Mouse (Mus musculus) embryonic facial prominence, embryonic 11.5 days (tissue): ENCODE measurements around the gene Tspyl3. TPM values are rescaled to one million over a fixed set of nuclear protein-coding genes. Genes with fewer than 3 reads are reported as not detected.

Experiments used
- ATAC-seq: fragments of 200-750 bp; cut with Nextera tagmentation; replicated peaks from 2 replicates; pipeline ENCODE4 v1.8.0; 2017; ENCODE audit warnings: low read depth; ENCODE audit not compliant: insufficient number of reproducible peaks, low FRiP score, low TSS enrichment
- DNase-seq: peaks from one replicate; pipeline ENCODE4 v3.0.0-alpha.2; 2015; ENCODE audit warnings: low spot score
- H3K27ac ChIP-seq: fragments of 300-500 bp; sonication (generic); replicated peaks from 2 replicates; pipeline ENCODE4 v1.5.1; 2014; ENCODE audit warnings: mild to moderate bottlenecking, low read depth, low read length, control low read depth
- H3K27me3 ChIP-seq: fragments of 300-500 bp; sonication (generic); 2 replicates; pipeline ENCODE4 v1.6.1; 2014; ENCODE audit warnings: mild to moderate bottlenecking, low read length, moderate library complexity, mixed read lengths; ENCODE audit not compliant: control insufficient read depth, insufficient read depth
- H3K36me3 ChIP-seq: fragments of 300-500 bp; sonication (generic); replicated peaks from 2 replicates; pipeline ENCODE4 v1.6.1; 2014; ENCODE audit warnings: low read depth, mild to moderate bottlenecking, low read length, moderate library complexity, mixed read lengths; ENCODE audit not compliant: control insufficient read depth, insufficient read depth
- H3K4me1 ChIP-seq: fragments of 300-500 bp; sonication (generic); 2 replicates; pipeline ENCODE4 v1.6.1; 2014; ENCODE audit warnings: low read length, mixed read lengths; ENCODE audit not compliant: control insufficient read depth, insufficient read depth
- H3K4me2 ChIP-seq: fragments of 300-500 bp; sonication (generic); 2 replicates; pipeline ENCODE4 v1.6.1; 2014; ENCODE audit warnings: low read depth, mild to moderate bottlenecking, control low read depth, low read length, moderate library complexity
- H3K4me3 ChIP-seq: fragments of 300-500 bp; sonication (generic); 2 replicates; pipeline ENCODE4 v1.5.1; 2014; ENCODE audit warnings: low read depth, low read length, control low read depth
- H3K9ac ChIP-seq: fragments of 300-500 bp; sonication (generic); replicated peaks from 2 replicates; pipeline ENCODE4 v1.6.1; 2014; ENCODE audit warnings: mild to moderate bottlenecking, control low read depth, low read length
- H3K9me3 ChIP-seq: fragments of 300-500 bp; sonication (generic); replicated peaks from 2 replicates; pipeline ENCODE4 v1.6.1; 2016; ENCODE audit warnings: mild to moderate bottlenecking, low read length, inconsistent platforms, mixed read lengths; ENCODE audit not compliant: control insufficient read depth
- WGBS: fragments of 180-500 bp; shearing (Covaris S2); extraction: QIAGEN DNeasy Blood & Tissue Kit; methylation state at CpG from one replicate; pipeline ENCODE4 v1.1.7; 2014; 5-methylcytosine and 5-hydroxymethylcytosine counted together
- polyA plus RNA-seq: library from polyadenylated mRNA; unstranded; fragments of >200 nt; fragmentation: Nextera tagmentation; extraction: Ambion mirVana; gene quantifications from 2 replicates; pipeline ENCODE4 v1.2.1, GENCODE M21; 2014

Tspyl3 gene
- polyA plus RNA-seq, 1 experiment from 2014 or later = 8.5 TPM

- H3K27ac ChIP-seq = no peak overlapping the region
- no peaks in the 10 kb centered on the region for H3K27me3 ChIP-seq
- no peak overlapping the region for H3K4me2 ChIP-seq
- H3K9me3 ChIP-seq = no peaks in the 10 kb centered on the region
- H3K9ac ChIP-seq = no peak overlapping the region
- WGBS = 94% methylated on average over 5 of the region's 5 CpGs
- H3K4me1 ChIP-seq = no peaks in the 10 kb centered on the region
- H3K36me3 ChIP-seq = peaks cover 7% of the 10 kb centered on the region; the same call in 1 of the 2 replicates
- H3K4me3 ChIP-seq = no peak overlapping the region
- DNase-seq = no peak
- no peak for ATAC-seq
Observed at GRCm38 (mm10) chr2:153209286-153209685, 16.0 kb downstream of the Tspyl3 start.

- no peaks in the 10 kb centered on the region for H3K4me1 ChIP-seq
- H3K4me3 ChIP-seq = no peak overlapping the region
- H3K4me2 ChIP-seq = no peak overlapping the region
- DNase-seq (no peak), ATAC-seq (no peak)
- peaks cover 10% of the 10 kb centered on the region for H3K36me3 ChIP-seq
- WGBS = 100% methylated on average over 2 of the region's 2 CpGs
- no peaks in the 10 kb centered on the region for H3K9me3 ChIP-seq
- H3K27me3 ChIP-seq = no peaks in the 10 kb centered on the region
- H3K9ac ChIP-seq = no peak overlapping the region
- no peak overlapping the region for H3K27ac ChIP-seq
Observed at GRCm38 (mm10) chr2:153208149-153208548, 17.1 kb downstream of the Tspyl3 start.

GRCm38 (mm10) chr2:153202766-153203165 is 22.5 kb downstream of the Tspyl3 start:
- Histone ChIP-seq H3K27ac (no peak overlapping the region), H3K36me3 (peaks cover 8% of the 10 kb centered on the region), H3K4me3 (no peak overlapping the region), H3K9me3 (no peaks in the 10 kb centered on the region), H3K9ac (no peak overlapping the region), H3K4me1 (no peaks in the 10 kb centered on the region), H3K4me2 (no peak overlapping the region), H3K27me3 (no peaks in the 10 kb centered on the region)
- 74% methylated on average over 1 of the region's 1 CpGs for WGBS
- ATAC-seq (no peak), DNase-seq (no peak)

- 86% methylated on average over 2 of the region's 2 CpGs for WGBS
- Histone ChIP-seq H3K4me2 (no peak overlapping the region), H3K9me3 (no peaks in the 10 kb centered on the region), H3K36me3 (peaks cover 4% of the 10 kb centered on the region), H3K4me3 (no peak overlapping the region), H3K9ac (no peak overlapping the region), H3K27me3 (no peaks in the 10 kb centered on the region), H3K4me1 (no peaks in the 10 kb centered on the region), H3K27ac (no peak overlapping the region)
- DNase-seq (no peak), ATAC-seq (no peak)
Observed at GRCm38 (mm10) chr2:153199114-153199513, 26.1 kb downstream of the Tspyl3 start.

GRCm38 (mm10) chr2:153198485-153198884 is 26.8 kb downstream of the Tspyl3 start:
- DNase-seq = no peak
- Histone ChIP-seq H3K9ac (no peak overlapping the region), H3K4me3 (no peak overlapping the region), H3K36me3 (no peaks in the 10 kb centered on the region; the same call in none of the 2 replicates), H3K27ac (no peak overlapping the region), H3K4me2 (no peak overlapping the region), H3K4me1 (no peaks in the 10 kb centered on the region), H3K9me3 (no peaks in the 10 kb centered on the region), H3K27me3 (no peaks in the 10 kb centered on the region)
- WGBS = 80% methylated on average over 5 of the region's 5 CpGs
- ATAC-seq = no peak

- H3K27me3 ChIP-seq = no peaks in the 10 kb centered on the region
- no peak overlapping the region for H3K9ac ChIP-seq
- no peaks in the 10 kb centered on the region for H3K4me1 ChIP-seq
- no peak overlapping the region for H3K27ac ChIP-seq
- H3K4me3 ChIP-seq = no peak overlapping the region
- no peak for DNase-seq
- no peaks in the 10 kb centered on the region for H3K9me3 ChIP-seq
- H3K36me3 ChIP-seq = peaks cover 4% of the 10 kb centered on the region
- 96% methylated on average over 3 of the region's 3 CpGs for WGBS
- no peak for ATAC-seq
- no peak overlapping the region for H3K4me2 ChIP-seq
Observed at GRCm38 (mm10) chr2:153194255-153194654, 31.0 kb downstream of the Tspyl3 start.

- Histone ChIP-seq H3K27ac (no peak overlapping the region), H3K4me3 (no peak overlapping the region), H3K4me1 (no peaks in the 10 kb centered on the region), H3K4me2 (no peak overlapping the region), H3K9ac (no peak overlapping the region), H3K27me3 (no peaks in the 10 kb centered on the region), H3K9me3 (no peaks in the 10 kb centered on the region), H3K36me3 (peaks cover 4% of the 10 kb centered on the region)
- DNase-seq = no peak
- WGBS = 83% methylated on average over 2 of the region's 2 CpGs
- ATAC-seq = no peak
Observed at GRCm38 (mm10) chr2:153191242-153191641, 34.0 kb downstream of the Tspyl3 start.

- Histone ChIP-seq H3K4me3 (no peak overlapping the region), H3K9me3 (no peaks in the 10 kb centered on the region), H3K36me3 (peaks cover 8% of the 10 kb centered on the region), H3K27me3 (no peaks in the 10 kb centered on the region), H3K9ac (no peak overlapping the region), H3K27ac (no peak overlapping the region), H3K4me1 (no peaks in the 10 kb centered on the region), H3K4me2 (no peak overlapping the region)
- no peak for DNase-seq
- ATAC-seq = no peak
- WGBS = 86% methylated on average over 2 of the region's 2 CpGs
Observed at GRCm38 (mm10) chr2:153187848-153188247, 37.4 kb downstream of the Tspyl3 start.
